Mouse (Mus musculus) small intestine, adult 2 months (tissue): ENCODE results near the gene Wdr1.

Source experiments
- CTCF ChIP-seq: fragments of 200-500 bp; IDR thresholded peaks from 2 replicates; pipeline ENCODE4 v1.5.1; 2012; ENCODE audit warnings: low read depth, mild to moderate bottlenecking, control low read depth, inconsistent platforms, low read length, moderate library complexity, mixed read lengths; ENCODE audit not compliant: insufficient replicate concordance, insufficient read length; ENCODE audit errors: extremely low read depth
- POLR2A ChIP-seq: fragments of 200-500 bp; IDR thresholded peaks from 2 replicates; pipeline ENCODE4 v1.6.1; 2012; ENCODE audit warnings: low read depth, mild to moderate bottlenecking, control low read depth, inconsistent platforms, low read length, moderate library complexity

DNA sequence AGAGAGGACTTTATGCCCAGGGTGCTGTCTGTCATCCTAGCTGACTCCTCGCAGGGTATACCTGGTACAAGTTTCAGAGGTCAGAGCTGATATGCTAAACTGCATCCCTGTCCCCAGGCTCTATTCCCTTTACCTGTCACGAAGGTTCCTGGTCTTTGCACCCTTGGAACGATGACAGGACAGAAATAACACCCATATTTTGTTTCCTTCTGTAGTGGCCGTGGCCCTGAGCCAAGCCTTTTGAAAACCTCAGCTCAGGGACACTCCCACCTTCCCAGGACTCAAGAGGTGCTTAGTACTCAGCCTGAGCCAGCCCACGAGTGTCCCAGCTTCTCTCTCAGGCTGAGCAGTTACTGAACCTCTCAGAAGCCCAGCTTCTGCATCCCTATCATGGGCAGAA is 64.5 kb downstream of the Wdr1 start:
- no peak for TF ChIP-seq CTCF
- TF ChIP-seq POLR2A: no peak
